In genomic region chr7:99356244-99356930, GRCm38 (mm10) we compare ENCODE assay signal across 8 mouse cellular contexts. TPM values are rescaled to one million over a fixed set of nuclear protein-coding genes. Genes with fewer than 3 reads are reported as not detected.
DNase-seq lines count a peak whose midpoint lies in the region; ATAC-seq and TF ChIP-seq lines count a peak whose summit lies in the region.

No protein-coding gene starts in this region.

- peaks cover 53% of the 10 kb centered on the region for H3K4me1 ChIP-seq in forebrain, embryonic 14.5 days (ENCODE audit: control insufficient read depth, insufficient read depth, low read length)
- H3K4me1 ChIP-seq in hindbrain, embryonic 11.5 days (replicated peaks; ENCODE audit: control insufficient read depth, insufficient read depth, low read length), result peaks cover 27% of the 10 kb centered on the region
- peaks cover 24% of the 10 kb centered on the region for H3K4me1 ChIP-seq in liver, postnatal 0 days (ENCODE audit: insufficient read depth)

- no peaks in the 10 kb centered on the region for H3K9me3 ChIP-seq in forebrain, embryonic 14.5 days (replicated peaks; ENCODE audit: control insufficient read depth, low read length)
- H3K9me3 ChIP-seq in hindbrain, embryonic 11.5 days (ENCODE audit: control insufficient read depth, low read length), result no peaks in the 10 kb centered on the region
- no peaks in the 10 kb centered on the region for H3K9me3 ChIP-seq in liver, postnatal 0 days (ENCODE audit: low read length)

- no peak overlapping the region; the same call in 1 of the 2 replicates for H3K9ac ChIP-seq in forebrain, embryonic 14.5 days (ENCODE audit: low read length)
- H3K9ac ChIP-seq in hindbrain, embryonic 11.5 days (ENCODE audit: low read depth, low read length), result peak overlapping the region; percentile 38; the same call in 1 of the 2 replicates
- no peak overlapping the region for H3K9ac ChIP-seq in liver, postnatal 0 days (replicated peaks)

- no peak for DNase-seq in left cerebral cortex, adult 2 months (ENCODE audit: extremely low spot score in 1 of 2, low spot score in 2 of 2)
- DNase-seq in left cerebral cortex, postnatal 10 days (ENCODE audit: extremely low spot score in 1 of 2, low spot score in 2 of 2), result no peak
- peak; percentile 27 for DNase-seq in forebrain, embryonic 14.5 days (ENCODE audit: low spot score)
- DNase-seq in hindbrain, embryonic 11.5 days (ENCODE audit: low spot score), result no peak
- no peak for DNase-seq in liver, postnatal 0 days
- peak; percentile 63 for DNase-seq in skeletal muscle tissue, adult 2 months (ENCODE audit: low read depth, low spot score)
- DNase-seq in spleen, postnatal 10 days (ENCODE audit: low spot score in 2 of 2), result no peak
- DNase-seq in thymus, postnatal 0 days (ENCODE audit: low spot score), result no peak

- H3K4me2 ChIP-seq in forebrain, embryonic 14.5 days (ENCODE audit: low read length), result no peak overlapping the region
- no peak overlapping the region; the same call in 1 of the 2 replicates for H3K4me2 ChIP-seq in hindbrain, embryonic 11.5 days (replicated peaks; ENCODE audit: low read depth, low read length)
- no peak overlapping the region for H3K4me2 ChIP-seq in liver, postnatal 0 days (ENCODE audit: low read depth, low read length)

- no peak overlapping the region for H3K4me3 ChIP-seq in left cerebral cortex, adult 2 months
- H3K4me3 ChIP-seq in forebrain, embryonic 14.5 days (ENCODE audit: low read depth, low read length), result no peak overlapping the region
- H3K4me3 ChIP-seq in hindbrain, embryonic 11.5 days (ENCODE audit: low read depth, low read length), result no peak overlapping the region
- H3K4me3 ChIP-seq in liver, postnatal 0 days (ENCODE audit: low read depth, low read length), result no peak overlapping the region

- no peak for TF ChIP-seq CTCF in left cerebral cortex, adult 2 months (IDR thresholded peaks at IDR 0.05)
- TF ChIP-seq CTCF in liver, postnatal 0 days (IDR thresholded peaks at IDR 0.05; ENCODE audit: low read depth), result no peak

- H3K27me3 ChIP-seq in forebrain, embryonic 14.5 days (replicated peaks; ENCODE audit: control insufficient read depth, insufficient read depth, low read length), result no peaks in the 10 kb centered on the region
- H3K27me3 ChIP-seq in hindbrain, embryonic 11.5 days (ENCODE audit: control insufficient read depth, insufficient read depth, low read length), result no peaks in the 10 kb centered on the region
- H3K27me3 ChIP-seq in liver, postnatal 0 days (ENCODE audit: insufficient read depth, low read length), result peaks cover 10% of the 10 kb centered on the region; the same call in 1 of the 2 replicates

- intact Hi-C loops in left cerebral cortex, adult 2 months (cut with DNase I), result loop anchor here (5.0 kb wide), 1 partner anchor 84 kb away; no protein-coding TSS in a partner anchor
- intact Hi-C loops in left cerebral cortex, postnatal 10 days (cut with DNase I), result no loop called here

- whole genome bisulfite sequencing in forebrain, embryonic 14.5 days, result 32% methylated on average over 9 of the region's 9 CpGs
- 39% methylated on average over 9 of the region's 9 CpGs for WGBS in hindbrain, embryonic 11.5 days
- 42% methylated on average over 9 of the region's 9 CpGs for WGBS in liver, postnatal 0 days (ENCODE audit: insufficient replicate concordance)

- no peak for ATAC-seq in forebrain, embryonic 14.5 days
- no peak for ATAC-seq in hindbrain, embryonic 11.5 days (ENCODE audit: low FRiP score)
- ATAC-seq in liver, postnatal 0 days, result no peak

- peak overlapping the region; percentile 83 for H3K27ac ChIP-seq in left cerebral cortex, adult 2 months
- H3K27ac ChIP-seq in forebrain, embryonic 14.5 days (ENCODE audit: low read depth, low read length), result peak overlapping the region; percentile 75
- peak overlapping the region; percentile 86 for H3K27ac ChIP-seq in hindbrain, embryonic 11.5 days (ENCODE audit: low read depth, low read length)
- H3K27ac ChIP-seq in liver, postnatal 0 days (ENCODE audit: low read depth), result 0 out of 2 replicates have a peak overlapping the region, but pooled peaks have one; percentile 13

- TF ChIP-seq EP300 in liver, postnatal 0 days (IDR thresholded peaks at IDR 0.05; ENCODE audit: low read depth), result no peak

- no peaks in the 10 kb centered on the region for H3K36me3 ChIP-seq in forebrain, embryonic 14.5 days (ENCODE audit: control insufficient read depth, insufficient read depth, low read length)
- no peaks in the 10 kb centered on the region for H3K36me3 ChIP-seq in hindbrain, embryonic 11.5 days (ENCODE audit: control insufficient read depth, insufficient read depth, low read length)
- H3K36me3 ChIP-seq in liver, postnatal 0 days (replicated peaks; ENCODE audit: insufficient read depth, low read length), result no peaks in the 10 kb centered on the region

RNA-seq across cellular contexts. Expression of gene Serpinh1, which starts 3.3 kb away (rescaled TPM):
- 10 to 100 TPM; 22.2 TPM for total RNA-seq in left cerebral cortex, adult 2 months (2021)
- total RNA-seq in left cerebral cortex, postnatal 10 days (2021), result 10 to 100 TPM; 46.7 to 49.4 TPM
- 102 and 115 TPM in 2 replicates for polyA plus RNA-seq in forebrain, embryonic 14.5 days (2014; fragmentation: Nextera tagmentation; extraction: Ambion mirVana)
- polyA plus RNA-seq in hindbrain, embryonic 11.5 days (2014; fragmentation: Nextera tagmentation; extraction: Ambion mirVana), result 245 and 269 TPM in 2 replicates
- polyA plus RNA-seq in liver, postnatal 0 days (2015; fragmentation: Nextera tagmentation; extraction: Ambion mirVana), result 24.0 and 29.6 TPM in 2 replicates
- 73.2 and 96.8 TPM in 2 replicates for polyA plus RNA-seq in thymus, postnatal 0 days (2015; fragmentation: Nextera tagmentation; extraction: Ambion mirVana)

RNA-seq across cellular contexts. Expression of gene Gdpd5, which starts 24.8 kb away (rescaled TPM):
- 10 to 100 TPM; 40.8 to 42.4 TPM for total RNA-seq in left cerebral cortex, adult 2 months (2021)
- 10 to 100 TPM; 34.2 to 35.5 TPM for total RNA-seq in left cerebral cortex, postnatal 10 days (2021)
- polyA plus RNA-seq in forebrain, embryonic 14.5 days (2014; fragmentation: Nextera tagmentation; extraction: Ambion mirVana), result 26.8 and 34.5 TPM in 2 replicates
- 23.0 and 25.9 TPM in 2 replicates for polyA plus RNA-seq in hindbrain, embryonic 11.5 days (2014; fragmentation: Nextera tagmentation; extraction: Ambion mirVana)
- 1.7 TPM in 2 replicates for polyA plus RNA-seq in liver, postnatal 0 days (2015; fragmentation: Nextera tagmentation; extraction: Ambion mirVana)
- polyA plus RNA-seq in thymus, postnatal 0 days (2015; fragmentation: Nextera tagmentation; extraction: Ambion mirVana), result 2.9 and 3.1 TPM in 2 replicates

Comparison
In these comparisons a context has a peak if more than half of its experiments do, and no peak if none do; other contexts are left out.
1. DNase-seq: peak in forebrain, embryonic 14.5 days (single experiment) and skeletal muscle tissue, adult 2 months (single experiment); none in left cerebral cortex, adult 2 months (0 of 2), left cerebral cortex, postnatal 10 days (0 of 2), hindbrain, embryonic 11.5 days (single experiment), liver, postnatal 0 days (single experiment), spleen, postnatal 10 days (0 of 2) and thymus, postnatal 0 days (single experiment).
2. H3K27ac ChIP-seq: peak in every context shown above with its lines; median percentile 86 in hindbrain, embryonic 11.5 days; 83 in left cerebral cortex, adult 2 months; 75 in forebrain, embryonic 14.5 days; 13 in liver, postnatal 0 days.